Mouse (Mus musculus) liver, embryonic 11.5 days (tissue): Measurements from ENCODE around the gene Ephb1. TPM values are rescaled to one million over a fixed set of nuclear protein-coding genes. Genes with fewer than 3 reads are reported as not detected.
A peak's percentile ranks its signal among the peaks of the same experiment; 100 is the strongest.

ENCODE experiments used
- ATAC-seq: fragments of 200-750 bp; cut with Nextera tagmentation; replicated peaks from 2 replicates; pipeline ENCODE4 v1.8.0; 2017; ENCODE audit warnings: moderate number of reproducible peaks, mild to moderate bottlenecking, moderate TSS enrichment, moderate library complexity; ENCODE audit not compliant: low FRiP score
- DNase-seq: peaks from one replicate; pipeline ENCODE4 v3.0.0-alpha.2; 2017; ENCODE audit warnings: low spot score
- H3K27ac ChIP-seq: fragments of 300-500 bp; sonication (generic); 2 replicates; pipeline ENCODE4 v1.5.1; 2014; ENCODE audit warnings: mild to moderate bottlenecking, low read depth, low read length, control low read depth
- H3K27me3 ChIP-seq: fragments of 300-500 bp; sonication (generic); replicated peaks from 2 replicates; pipeline ENCODE4 v1.6.1; 2014; ENCODE audit warnings: low read length, mixed read lengths; ENCODE audit not compliant: control insufficient read depth, insufficient read depth
- H3K36me3 ChIP-seq: fragments of 300-500 bp; sonication (generic); 2 replicates; pipeline ENCODE4 v1.6.1; 2014; ENCODE audit warnings: mild to moderate bottlenecking, low read length, moderate library complexity, mixed read lengths; ENCODE audit not compliant: control insufficient read depth, insufficient read depth
- H3K4me1 ChIP-seq: fragments of 300-500 bp; sonication (generic); replicated peaks from 2 replicates; pipeline ENCODE4 v1.6.1; 2014; ENCODE audit warnings: low read length, mixed read lengths; ENCODE audit not compliant: control insufficient read depth, insufficient read depth
- H3K4me2 ChIP-seq: fragments of 300-500 bp; sonication (generic); 2 replicates; pipeline ENCODE4 v1.6.1; 2014; ENCODE audit warnings: mild to moderate bottlenecking, control low read depth, moderate library complexity
- H3K4me3 ChIP-seq: fragments of 300-500 bp; sonication (generic); 2 replicates; pipeline ENCODE4 v1.5.1; 2014; ENCODE audit warnings: low read depth, low read length, control low read depth
- H3K9ac ChIP-seq: fragments of 300-500 bp; sonication (generic); 2 replicates; pipeline ENCODE4 v1.6.1; 2014; ENCODE audit warnings: low read depth, low read length, control low read depth
- H3K9me3 ChIP-seq: fragments of 300-500 bp; sonication (generic); 2 replicates; pipeline ENCODE4 v1.6.1; 2016; ENCODE audit warnings: low read length, inconsistent platforms, mixed read lengths; ENCODE audit not compliant: control insufficient read depth
- WGBS: fragments of 180-500 bp; shearing (Covaris S2); extraction: QIAGEN DNeasy Blood & Tissue Kit; methylation state at CpG from one replicate; pipeline ENCODE4 v1.1.7; 2014; 5-methylcytosine and 5-hydroxymethylcytosine counted together
- polyA plus RNA-seq: library from polyadenylated mRNA; unstranded; fragments of >200 nt; fragmentation: Nextera tagmentation; extraction: Ambion mirVana; gene quantifications from 2 replicates; pipeline ENCODE4 v1.2.1, GENCODE M21; 2014

The Ephb1 gene
- polyA plus RNA-seq, 1 experiment from 2014 or later, result 0.70 TPM

DNA sequence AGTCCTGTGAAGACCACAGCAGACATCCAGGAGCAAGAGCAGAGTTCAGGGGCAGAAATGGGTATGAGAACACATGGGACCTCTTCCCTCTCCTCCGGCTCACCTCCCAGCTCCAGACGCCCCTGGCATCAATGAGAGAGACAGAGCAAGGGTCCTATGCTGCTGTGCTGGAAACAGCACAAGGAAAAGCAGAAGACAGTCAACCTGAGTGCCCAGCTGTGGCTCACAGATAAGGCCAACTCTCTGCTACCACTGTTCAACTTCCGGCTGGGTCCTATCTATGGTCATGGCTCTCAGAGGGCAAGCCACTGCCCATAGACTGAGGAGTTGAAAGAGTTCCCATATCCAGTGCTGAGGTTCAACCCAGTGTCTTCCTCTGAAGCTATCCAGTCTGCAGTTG lies 7.7 kb downstream of the Ephb1 start:
- no peak; the same call in 1 of the 2 replicates for ATAC-seq
- H3K27me3 ChIP-seq, result peaks cover 31% of the 10 kb centered on the region
- WGBS, result 62% methylated on average over 3 of the region's 3 CpGs

GRCm38 (mm10) chr9:102345474-102345873 lies 9.0 kb downstream of the Ephb1 start:
- Histone ChIP-seq H3K9me3 (no peaks in the 10 kb centered on the region), H3K27me3 (peaks cover 18% of the 10 kb centered on the region; the same call in 1 of the 2 replicates), H3K9ac (no peak overlapping the region), H3K4me3 (no peak overlapping the region), H3K4me2 (no peak overlapping the region), H3K36me3 (no peaks in the 10 kb centered on the region), H3K27ac (no peak overlapping the region), H3K4me1 (no peaks in the 10 kb centered on the region)
- 69% methylated on average over 6 of the region's 6 CpGs for WGBS
- ATAC-seq, result no peak
- no peak for DNase-seq

More for the DNA sequence above, 7.7 kb downstream of the Ephb1 start:
- no peaks in the 10 kb centered on the region for H3K4me1 ChIP-seq
- H3K9me3 ChIP-seq, result no peaks in the 10 kb centered on the region
- H3K27ac ChIP-seq, result no peak overlapping the region
- H3K4me3 ChIP-seq, result no peak overlapping the region
- no peak overlapping the region for H3K9ac ChIP-seq
- DNase-seq, result peak; percentile 26
- no peaks in the 10 kb centered on the region for H3K36me3 ChIP-seq
- no peak overlapping the region for H3K4me2 ChIP-seq

GRCm38 (mm10) chr9:102345047-102345446 lies 9.4 kb downstream of the Ephb1 start:
- 74% methylated on average over 9 of the region's 9 CpGs for WGBS
- no peaks in the 10 kb centered on the region for H3K4me1 ChIP-seq
- no peaks in the 10 kb centered on the region for H3K36me3 ChIP-seq
- DNase-seq (peak; percentile 24), ATAC-seq (no peak)
- peaks cover 15% of the 10 kb centered on the region; the same call in 1 of the 2 replicates for H3K27me3 ChIP-seq
- H3K4me2 ChIP-seq, result no peak overlapping the region
- no peak overlapping the region for H3K4me3 ChIP-seq
- H3K9ac ChIP-seq, result no peak overlapping the region
- H3K27ac ChIP-seq, result no peak overlapping the region
- no peaks in the 10 kb centered on the region for H3K9me3 ChIP-seq

- 86% methylated on average over 10 of the region's 10 CpGs for WGBS
- Histone ChIP-seq H3K27me3 (peaks cover 11% of the 10 kb centered on the region; the same call in 1 of the 2 replicates), H3K4me1 (no peaks in the 10 kb centered on the region)
Measured at GRCm38 (mm10) chr9:102344086-102344930, 10.2 kb downstream of the Ephb1 start.

DNA sequence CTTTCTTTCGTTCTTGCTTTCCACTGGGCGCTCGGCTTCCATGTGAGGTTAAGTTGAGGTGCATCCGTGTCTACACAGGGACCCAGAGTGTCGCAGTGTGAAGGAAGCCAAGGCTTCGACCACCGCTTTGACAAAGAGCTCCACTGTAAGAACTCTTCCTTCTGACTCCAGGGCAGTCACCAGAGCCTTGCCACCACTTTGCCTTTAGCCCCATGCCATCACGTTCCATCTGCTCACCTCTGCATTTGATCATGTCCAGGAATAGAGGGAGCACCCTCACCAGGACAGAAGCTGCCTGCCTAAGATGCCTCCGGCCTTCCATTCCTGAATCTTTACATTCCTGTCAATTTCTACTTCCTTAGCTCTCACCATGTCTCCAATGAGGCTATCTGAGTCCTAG lies 11.4 kb downstream of the Ephb1 start:
- H3K9ac ChIP-seq, result no peak overlapping the region
- peaks cover 2% of the 10 kb centered on the region; the same call in 1 of the 2 replicates for H3K27me3 ChIP-seq
- no peaks in the 10 kb centered on the region for H3K4me1 ChIP-seq
- H3K36me3 ChIP-seq, result no peaks in the 10 kb centered on the region
- WGBS, result 87% methylated on average over 9 of the region's 9 CpGs
- ATAC-seq (no peak), DNase-seq (peak; percentile 26)
- no peak overlapping the region for H3K27ac ChIP-seq
- no peak overlapping the region for H3K4me3 ChIP-seq
- H3K4me2 ChIP-seq, result no peak overlapping the region
- no peaks in the 10 kb centered on the region for H3K9me3 ChIP-seq

More at GRCm38 (mm10) chr9:102344086-102344930, 10.2 kb downstream of the Ephb1 start:
- no peaks in the 10 kb centered on the region for H3K9me3 ChIP-seq
- no peaks in the 10 kb centered on the region for H3K36me3 ChIP-seq
- no peak overlapping the region for H3K27ac ChIP-seq
- DNase-seq (peak; percentile 14), ATAC-seq (no peak)
- no peak overlapping the region for H3K4me2 ChIP-seq
- H3K4me3 ChIP-seq, result no peak overlapping the region
- H3K9ac ChIP-seq, result no peak overlapping the region

GRCm38 (mm10) chr9:102342026-102342425 lies 12.5 kb downstream of the Ephb1 start:
- Histone ChIP-seq H3K27me3 (no peaks in the 10 kb centered on the region; the same call in 1 of the 2 replicates), H3K4me2 (no peak overlapping the region), H3K36me3 (no peaks in the 10 kb centered on the region), H3K4me3 (no peak overlapping the region), H3K4me1 (no peaks in the 10 kb centered on the region), H3K27ac (no peak overlapping the region), H3K9me3 (no peaks in the 10 kb centered on the region), H3K9ac (no peak overlapping the region)
- DNase-seq (peak; percentile 8), ATAC-seq (no peak)
- WGBS, result 48% methylated on average over 3 of the region's 3 CpGs

- no peak overlapping the region for H3K27ac ChIP-seq
- H3K4me1 ChIP-seq, result no peaks in the 10 kb centered on the region
- no peak overlapping the region for H3K9ac ChIP-seq
- H3K27me3 ChIP-seq, result no peaks in the 10 kb centered on the region
- H3K36me3 ChIP-seq, result no peaks in the 10 kb centered on the region
- H3K4me3 ChIP-seq, result no peak overlapping the region
- DNase-seq (no peak), ATAC-seq (no peak)
- 89% methylated on average over 19 of the region's 19 CpGs for WGBS
- H3K4me2 ChIP-seq, result no peak overlapping the region
- no peaks in the 10 kb centered on the region for H3K9me3 ChIP-seq
Measured at GRCm38 (mm10) chr9:102340768-102341167, 13.7 kb downstream of the Ephb1 start.

DNA sequence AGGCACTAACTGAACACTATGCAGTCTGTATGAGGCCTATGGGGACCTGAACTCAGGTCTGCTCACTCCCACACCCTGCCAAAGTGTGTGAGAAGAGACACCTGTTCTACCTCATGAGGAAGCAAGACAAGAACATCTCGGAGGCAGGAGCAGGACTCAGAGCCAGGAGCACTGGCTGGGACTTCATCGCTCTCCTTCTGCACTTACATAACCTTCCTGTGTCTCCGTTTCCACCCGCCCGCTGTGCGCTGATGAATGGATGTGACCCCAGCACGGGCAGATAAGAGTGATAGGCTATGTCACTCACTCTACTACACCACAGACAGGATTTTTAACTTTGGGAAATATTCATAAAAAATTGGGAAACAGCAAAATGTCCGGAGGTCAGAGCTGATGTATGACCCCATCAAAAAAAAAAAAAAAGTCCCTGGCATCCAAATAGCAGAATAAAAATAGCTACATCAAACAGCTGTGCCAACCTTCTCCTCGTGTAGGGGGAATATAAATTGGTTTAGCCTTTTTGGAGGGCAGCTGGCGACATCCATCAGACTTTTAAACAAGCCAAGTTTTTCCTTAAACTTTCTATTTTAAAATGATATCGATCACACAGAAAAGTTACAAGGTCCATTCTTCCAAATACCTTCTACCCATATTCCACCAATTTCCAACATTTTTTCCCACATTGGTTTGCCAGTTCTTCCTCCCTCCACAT lies 18.8 kb downstream of the Ephb1 start:
- no peak overlapping the region for H3K9ac ChIP-seq
- H3K27me3 ChIP-seq, result no peaks in the 10 kb centered on the region
- WGBS, result 64% methylated on average over 11 of the region's 11 CpGs
- no peak overlapping the region for H3K4me3 ChIP-seq
- H3K36me3 ChIP-seq, result no peaks in the 10 kb centered on the region
- ATAC-seq (no peak), DNase-seq (no peak)
- H3K4me2 ChIP-seq, result no peak overlapping the region
- H3K4me1 ChIP-seq, result no peaks in the 10 kb centered on the region
- no peaks in the 10 kb centered on the region for H3K9me3 ChIP-seq
- no peak overlapping the region for H3K27ac ChIP-seq
